Mouse (Mus musculus) A20 (cell line): Measurements from ENCODE around the gene Crebbp.
"Not testable (repeated sequence)": the region's sequence is repeated elsewhere in the genome, so short reads cannot be mapped to it uniquely, and the experiment has no call there.

ENCODE experiments used
- DNase-seq: peaks from one replicate; pipeline ENCODE4 v3.0.0-alpha.2; 2011; ENCODE audit warnings: low read depth, low spot score

The Crebbp gene

DNA sequence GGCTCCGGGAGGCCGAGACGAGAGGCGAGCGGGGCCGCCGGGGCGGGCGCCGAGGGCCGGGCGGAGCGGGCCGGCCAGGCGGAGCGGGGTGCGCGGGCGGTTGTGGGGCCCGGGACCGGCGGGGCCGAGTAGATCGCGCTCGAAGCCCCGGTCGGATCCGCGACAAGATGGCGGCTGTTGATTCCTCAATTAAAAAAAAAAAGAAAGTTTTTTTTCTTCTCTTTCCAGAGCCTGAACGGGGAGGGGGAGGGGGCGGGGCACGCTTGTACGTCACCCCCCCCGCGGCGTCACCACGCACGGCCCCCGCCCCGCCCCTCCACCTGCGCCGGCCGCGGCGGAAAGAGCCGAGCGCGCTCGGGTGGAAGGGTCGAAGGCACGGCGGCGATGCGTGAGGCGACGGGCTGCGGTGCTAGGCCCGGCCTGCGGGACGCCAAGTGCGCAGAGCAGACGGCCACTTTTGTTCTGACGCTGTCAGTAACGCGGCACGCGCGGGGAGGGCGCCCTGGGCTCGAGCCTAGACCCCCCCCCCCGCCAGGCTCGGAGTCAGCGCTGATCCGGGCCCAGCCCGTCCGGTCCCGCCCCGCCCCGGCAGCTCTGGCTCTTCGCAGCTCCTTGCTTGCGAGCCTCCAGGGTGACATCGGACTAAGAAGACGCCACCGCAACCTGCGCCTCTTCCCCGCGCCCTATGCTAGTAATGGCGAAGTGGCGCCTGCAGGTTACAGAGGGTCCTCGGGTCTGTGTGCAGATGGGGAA is at the start of gene Crebbp:
TSS of gene Crebbp (minus strand) at position 199 of the 753 bp plus-strand sequence.
- DNase-seq, result peak; percentile 93

GRCm38 (mm10) chr16:4263486-4263885 is 49.7 kb upstream of the Crebbp start:
- DNase-seq, result no peak

DNA sequence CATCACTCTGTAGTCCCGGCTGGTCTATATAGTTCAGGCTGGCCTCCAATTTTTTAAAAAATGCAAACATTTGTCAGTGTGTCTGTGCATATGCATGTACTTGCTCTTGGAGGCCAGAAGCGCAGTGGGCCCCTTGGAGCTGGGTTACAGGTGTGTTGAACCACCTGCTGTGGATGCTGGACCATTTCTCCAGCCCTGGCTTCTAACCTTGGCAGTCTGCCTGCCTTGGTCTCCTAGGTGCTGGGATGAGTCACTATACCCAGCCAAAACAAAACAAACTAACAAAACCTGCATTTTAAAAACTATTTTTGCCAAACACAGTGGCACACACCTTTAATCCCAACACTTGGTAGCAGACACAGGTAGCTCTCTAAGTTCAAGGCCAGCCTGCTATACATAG is 43.7 kb upstream of the Crebbp start:
- DNase-seq, result no peak

GRCm38 (mm10) chr16:4248791-4249190 is 35.0 kb upstream of the Crebbp start:
- DNase-seq, result no peak

DNA sequence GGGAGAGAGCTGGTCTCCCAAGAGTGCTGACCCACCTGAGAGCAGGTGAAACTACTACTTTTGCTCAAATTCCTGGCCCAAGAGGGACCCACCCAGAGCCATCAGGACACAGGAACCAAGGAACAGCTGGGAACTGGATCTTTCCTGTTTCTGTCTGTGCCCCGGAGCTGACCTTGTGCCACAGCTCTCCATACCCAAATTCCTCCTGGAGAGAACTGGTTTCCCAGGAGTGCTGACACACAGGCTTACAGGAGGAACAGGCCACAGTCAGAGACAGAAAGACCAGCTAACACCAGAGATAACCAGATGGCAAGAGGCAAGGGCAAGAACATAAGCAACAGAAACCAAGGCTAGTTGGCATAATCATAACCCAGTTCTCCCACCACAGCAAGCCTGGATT is 31.4 kb upstream of the Crebbp start:
- DNase-seq, result not testable (repeated sequence)

GRCm38 (mm10) chr16:4236131-4236530 is 22.3 kb upstream of the Crebbp start:
- DNase-seq, result no peak

DNA sequence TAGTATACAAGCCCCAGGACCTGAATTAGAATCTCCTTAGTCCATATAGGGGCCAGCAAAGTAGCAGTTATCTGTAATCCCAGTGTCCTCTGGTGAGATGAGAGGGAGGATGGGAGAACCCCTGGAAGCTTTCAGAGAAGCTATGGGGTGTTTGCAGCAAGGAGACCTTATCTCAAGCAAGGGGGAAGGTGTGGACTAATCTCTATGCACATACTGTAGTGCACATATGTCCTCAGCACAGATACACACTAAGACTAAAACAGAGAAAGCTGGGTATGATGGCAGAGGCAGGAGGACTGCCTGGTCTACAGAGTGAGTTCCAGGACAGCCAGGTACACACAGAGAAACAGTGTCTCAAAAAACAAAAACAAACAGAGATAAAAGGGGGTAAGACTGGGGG is 21.8 kb upstream of the Crebbp start:
- DNase-seq, result no peak

DNA sequence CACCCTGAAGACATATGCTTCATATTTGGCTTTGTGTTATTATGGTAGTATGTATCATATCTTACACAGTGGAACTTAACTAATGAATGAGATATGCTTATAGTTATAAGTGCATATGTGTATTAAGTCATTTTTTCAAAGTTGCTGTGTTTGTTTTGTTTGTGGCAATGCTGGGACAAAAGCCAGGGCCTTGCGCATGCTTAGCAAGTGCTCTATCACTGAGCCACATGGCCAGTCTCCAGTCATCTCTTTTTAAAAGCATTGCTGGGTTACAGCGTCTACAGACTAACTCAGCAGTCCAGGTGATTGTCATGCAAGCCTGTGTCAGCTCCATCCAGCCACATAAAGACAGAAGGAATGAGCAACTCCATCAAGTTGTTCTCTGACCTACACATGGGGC is 12.0 kb upstream of the Crebbp start:
- DNase-seq, result no peak

DNA sequence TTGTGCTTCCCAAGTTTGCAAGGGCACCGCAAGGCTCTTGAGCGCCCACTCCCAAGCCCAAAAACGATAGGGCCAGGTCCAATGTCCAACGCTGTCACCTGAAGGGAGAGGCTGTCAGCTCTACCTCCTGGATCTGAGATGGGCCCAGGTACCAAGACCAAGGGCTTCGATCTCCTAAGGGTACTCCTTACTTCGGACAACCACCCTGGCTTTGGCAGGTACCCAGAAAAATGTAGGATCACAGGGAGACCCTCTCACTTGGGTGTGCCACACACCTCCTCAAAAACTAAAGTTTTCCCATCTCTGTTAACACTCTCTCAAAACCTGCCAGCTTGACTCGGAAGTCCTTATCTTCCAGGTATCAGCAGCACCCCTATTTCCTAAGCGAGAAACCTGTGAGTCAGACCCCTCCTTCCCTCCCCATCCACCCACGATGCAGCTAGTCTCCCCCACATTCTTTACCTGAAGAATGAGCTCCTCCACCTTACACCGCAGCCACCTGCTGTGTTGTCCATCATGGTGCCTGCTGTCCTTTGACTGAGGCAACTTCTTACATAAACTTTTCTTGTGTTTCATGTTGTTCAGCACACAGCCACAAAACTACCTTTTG is 939 bp upstream of the Crebbp start:
- no peak for DNase-seq

GRCm38 (mm10) chr16:4212963-4213798 is 616 bp downstream of the Crebbp start:
- DNase-seq, result peak; percentile 69

GRCm38 (mm10) chr16:4212167-4212962 is 1.4 kb downstream of the Crebbp start:
- peak; percentile 59 for DNase-seq

DNA sequence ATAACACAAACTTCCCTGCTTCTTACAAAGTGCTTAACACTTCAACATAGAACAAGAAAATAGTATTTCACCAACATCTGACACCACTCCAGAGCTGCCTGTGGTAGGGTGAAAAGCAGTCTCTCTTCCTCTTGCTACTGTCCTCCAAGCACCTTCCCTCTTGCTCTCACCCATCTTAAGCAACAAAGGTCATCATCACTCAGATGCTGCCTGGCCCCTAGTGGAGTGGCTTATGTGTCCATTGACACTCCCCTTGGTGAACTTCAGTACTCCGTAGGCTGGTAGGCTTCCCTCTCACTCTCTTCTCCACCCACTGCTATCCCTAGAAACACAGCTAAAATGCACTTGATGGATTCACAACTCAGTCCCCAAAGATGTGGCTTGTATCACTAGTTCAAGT is 3.5 kb downstream of the Crebbp start:
- peak; percentile 40 for DNase-seq

DNA sequence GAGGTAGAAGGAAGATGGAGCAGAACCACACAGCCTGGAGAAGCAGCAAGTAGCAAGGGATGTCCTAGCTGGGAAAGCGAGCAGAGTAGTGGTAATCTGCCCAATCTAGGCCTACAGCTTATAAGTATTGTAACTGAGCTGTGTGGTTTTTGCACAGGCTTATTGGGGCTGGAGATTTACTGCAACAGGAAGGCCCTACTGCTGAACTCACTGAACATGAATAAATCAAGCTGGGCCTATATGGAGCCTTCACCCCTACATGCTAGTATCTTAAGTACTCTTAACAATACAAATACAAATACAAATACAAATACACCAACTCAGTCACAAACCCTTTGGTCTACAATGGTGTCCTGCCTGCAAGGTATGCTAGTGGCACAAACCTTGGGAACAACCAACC is 10.2 kb downstream of the Crebbp start:
- no peak for DNase-seq

DNA sequence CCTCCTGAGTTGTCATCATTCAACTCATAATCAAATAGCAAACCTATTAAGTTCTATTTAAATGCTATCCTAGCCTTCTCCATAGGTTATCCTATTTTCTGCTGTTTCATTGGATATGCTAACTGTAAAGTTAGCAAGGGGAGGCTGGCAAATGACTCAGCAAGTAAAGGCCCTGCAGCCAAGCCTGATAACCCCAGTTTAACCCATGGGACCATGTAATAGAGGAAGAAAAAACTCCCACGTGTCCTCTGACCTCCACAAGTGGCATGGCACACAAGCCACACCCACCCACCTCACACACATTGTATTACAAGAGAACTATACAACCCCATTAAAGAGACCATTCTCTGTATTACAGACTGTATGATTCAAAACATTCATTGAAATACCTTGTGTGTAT is 13.8 kb downstream of the Crebbp start:
- DNase-seq, result no peak

- DNase-seq, result no peak
Observed at GRCm38 (mm10) chr16:4199566-4199965, 14.2 kb downstream of the Crebbp start.

GRCm38 (mm10) chr16:4198004-4198403 is 15.8 kb downstream of the Crebbp start:
- no peak for DNase-seq

DNA sequence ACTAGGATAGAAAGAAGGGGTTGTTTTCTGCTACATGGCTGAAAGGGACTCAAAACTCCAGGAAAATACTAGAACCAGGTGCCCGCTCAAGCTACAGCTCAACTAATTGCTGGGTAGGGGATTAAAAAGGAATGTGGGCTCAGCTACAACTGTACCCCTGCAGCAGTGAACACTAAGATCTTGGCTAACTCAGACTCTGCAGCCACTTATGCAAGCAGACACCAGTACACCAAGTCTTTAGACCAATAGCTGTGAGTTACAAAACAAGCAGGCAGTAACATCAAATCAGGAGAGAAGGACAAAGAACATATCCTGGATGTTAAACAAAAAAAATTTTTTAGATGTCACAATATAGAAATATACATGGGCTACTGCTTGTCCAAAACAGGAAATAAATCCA is 23.6 kb downstream of the Crebbp start:
- no peak for DNase-seq

DNA sequence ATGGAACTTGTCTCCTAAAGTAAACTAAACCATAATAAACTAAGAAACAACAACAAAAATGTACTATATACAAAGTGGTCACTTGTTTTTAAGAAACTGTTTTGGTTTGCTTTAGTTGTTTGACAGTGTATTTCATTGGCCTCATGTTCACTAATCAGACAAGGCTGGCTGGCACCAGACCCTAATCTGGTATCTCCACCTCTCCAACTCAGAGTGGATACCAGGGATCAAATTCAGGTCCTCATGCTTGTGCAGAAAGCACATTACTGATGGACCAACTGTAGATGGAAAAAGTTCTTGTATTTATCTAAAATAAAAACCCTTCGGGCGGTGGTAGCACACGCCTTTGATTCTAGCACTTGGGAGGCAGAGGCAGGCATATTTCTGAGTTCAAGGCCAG is 38.7 kb downstream of the Crebbp start:
- no peak for DNase-seq

- DNase-seq, result no peak
Observed at GRCm38 (mm10) chr16:4169530-4169929, 44.3 kb downstream of the Crebbp start.

- no peak for DNase-seq
Observed at GRCm38 (mm10) chr16:4168476-4168875, 45.3 kb downstream of the Crebbp start.

GRCm38 (mm10) chr16:4160898-4161247 is 52.9 kb downstream of the Crebbp start:
- no peak for DNase-seq
